Mouse (Mus musculus) thymus, adult 2 months (tissue): ENCODE results near the gene Rras.

Experiments used
- CTCF ChIP-seq: fragments of 200-500 bp; IDR thresholded peaks from 2 replicates; pipeline ENCODE4 v1.5.1; 2012; ENCODE audit warnings: mild to moderate bottlenecking, control low read depth, low read length, moderate library complexity, borderline replicate concordance; ENCODE audit not compliant: control insufficient read depth, poor library complexity, insufficient read depth; ENCODE audit errors: extremely low read depth
- POLR2A ChIP-seq: fragments of 200-500 bp; IDR thresholded peaks from 2 replicates; pipeline ENCODE4 v1.6.1; 2012; ENCODE audit warnings: mild to moderate bottlenecking, low read length, control low read depth, moderate library complexity; ENCODE audit not compliant: control insufficient read depth, poor library complexity, insufficient read depth; ENCODE audit errors: extremely low read depth

DNA sequence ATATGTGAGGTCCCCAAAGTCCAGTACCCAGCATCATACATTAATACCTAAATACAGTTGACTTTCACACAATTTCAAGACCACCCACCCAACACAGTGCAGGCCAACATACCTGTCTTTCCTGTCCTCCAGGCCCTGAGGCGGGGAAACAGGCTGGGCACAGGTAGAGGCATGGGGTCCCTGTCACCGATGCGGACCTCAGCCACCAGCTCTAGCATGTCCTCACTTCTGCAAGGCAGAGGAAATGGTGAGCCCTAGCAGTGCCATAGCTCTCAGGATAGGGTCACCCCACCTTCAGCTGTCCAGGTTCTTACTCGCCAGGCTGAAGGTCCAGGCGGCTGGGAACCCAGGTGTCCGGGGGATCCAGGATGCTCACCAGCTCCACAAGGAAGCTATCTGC is 5.8 kb upstream of the Rras start:
- no peak for TF ChIP-seq POLR2A
- no peak for TF ChIP-seq CTCF
